Comparison of ENCODE assay signal across 28 mouse cellular contexts in genomic region chr1:153411723-153412122, GRCm38 (mm10). TPM values are rescaled to one million over a fixed set of nuclear protein-coding genes. Genes with fewer than 3 reads are reported as not detected.
"Had no signal": no experiment of that assay in that cellular context is flagged by ENCODE, and none has a peak within 500 bp of the region (broad histone marks: within the 10 kb centered on the region; RNA-seq: fewer than 3 reads in every experiment).

No protein-coding gene starts in this region.

- H3K4me3 ChIP-seq: heart, embryonic 10.5 days; heart, embryonic 12.5 days; hindbrain, embryonic 10.5 days; hindbrain, embryonic 12.5 days; intestine, embryonic 15.5 days; layer of hippocampus, adult 2 months; left cerebral cortex, adult 2 months; limb, embryonic 10.5 days; limb, embryonic 12.5 days had no signal

- H3K9ac ChIP-seq: heart, embryonic 12.5 days; hindbrain, embryonic 12.5 days; hindbrain, embryonic 14.5 days; intestine, embryonic 15.5 days; limb, embryonic 12.5 days had no signal

- H3K9me3 ChIP-seq: heart, embryonic 10.5 days; heart, embryonic 12.5 days; hindbrain, embryonic 10.5 days; hindbrain, embryonic 12.5 days; intestine, embryonic 15.5 days; limb, embryonic 10.5 days; limb, embryonic 12.5 days had no signal

- H3K4me1 ChIP-seq: heart, embryonic 12.5 days; hindbrain, embryonic 10.5 days; hindbrain, embryonic 12.5 days; intestine, embryonic 15.5 days; limb, embryonic 10.5 days; limb, embryonic 12.5 days had no signal

- H3K27me3 ChIP-seq: heart, embryonic 12.5 days; hindbrain, embryonic 12.5 days; intestine, embryonic 15.5 days; limb, embryonic 12.5 days had no signal

- H3K4me2 ChIP-seq: heart, embryonic 12.5 days; hindbrain, embryonic 12.5 days; hindbrain, embryonic 14.5 days; intestine, embryonic 15.5 days; limb, embryonic 12.5 days had no signal

- H3K36me3 ChIP-seq: heart, embryonic 10.5 days; heart, embryonic 12.5 days; hindbrain, embryonic 10.5 days; hindbrain, embryonic 12.5 days; intestine, embryonic 15.5 days; limb, embryonic 10.5 days; limb, embryonic 12.5 days had no signal

- DNase-seq: gastrocnemius, postnatal 14 days; gastrocnemius, postnatal 36 days; heart, adult 11 months; heart, postnatal 10 days; heart, postnatal 4 days; kidney, adult 18-20 months; kidney, adult 8-10 months; kidney, postnatal 10 days; kidney, postnatal 25 days; kidney, postnatal 4 days; liver had no signal

- H3K27ac ChIP-seq: heart, embryonic 10.5 days; hindbrain, embryonic 10.5 days; hindbrain, embryonic 12.5 days; hindbrain, embryonic 14.5 days; intestine, embryonic 15.5 days; layer of hippocampus, adult 2 months; left cerebral cortex, adult 2 months; limb, embryonic 10.5 days; limb, embryonic 12.5 days had no signal

- ATAC-seq: hindbrain, embryonic 16.5 days; inflammation-experienced regulatory T-cells, adult 6 months; intestine, embryonic 15.5 days; intestine, postnatal 0 days had no signal

RNA-seq across cellular contexts. Expression of gene Shcbp1l, which starts 13.2 kb away (rescaled TPM):
- total RNA-seq: gastrocnemius, adult 18-20 months; gastrocnemius, adult 8-10 months; gastrocnemius, postnatal 14 days; gastrocnemius, postnatal 36 days; heart, adult 8-10 months; heart, postnatal 10 days; heart, postnatal 25 days; heart, postnatal 4 days had no signal
- polyA plus RNA-seq: hindbrain, embryonic 10.5 days; intestine, postnatal 0 days had no signal
